Mouse (Mus musculus) stomach, postnatal 0 days (tissue): ENCODE results near the gene Vmn2r14.
"Not testable (repeated sequence)": the region's sequence is repeated elsewhere in the genome, so short reads cannot be mapped to it uniquely, and the experiment has no call there.

Source experiments
- CTCF ChIP-seq: IDR thresholded peaks from 2 replicates; pipeline ENCODE4 v1.5.1; 2016; ENCODE audit warnings: antibody characterized with exemption, low read depth, mild to moderate bottlenecking, moderate library complexity
- EP300 ChIP-seq: optimal IDR thresholded peaks from 2 replicates; pipeline ENCODE3; 2016; ENCODE audit warnings: antibody characterized with exemption

DNA sequence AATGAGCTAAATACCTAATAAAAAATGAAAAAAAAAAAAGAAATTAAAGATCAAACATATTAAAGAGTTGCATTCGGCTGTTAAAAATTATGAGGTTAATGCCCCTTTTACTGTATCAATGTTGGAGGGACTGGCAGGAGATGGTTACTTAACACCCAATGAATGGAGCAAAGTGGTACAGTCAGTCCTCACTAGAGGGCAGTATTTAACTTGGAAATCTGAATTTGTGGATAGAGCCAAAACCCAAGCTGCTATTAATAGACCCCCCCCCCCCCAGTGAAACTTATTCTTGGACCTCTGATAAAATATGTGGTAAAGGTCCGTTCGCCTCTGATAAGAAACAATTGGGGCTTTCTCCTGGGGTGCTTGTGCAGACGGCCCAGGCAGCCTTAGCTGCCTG lies 57.7 kb downstream of the Vmn2r14 start:
- TF ChIP-seq EP300, CTCF: not testable (repeated sequence)
